Mouse (Mus musculus) left cerebral cortex, adult 2 months (tissue): ENCODE measurements around the gene Ctrc. TPM values are rescaled to one million over a fixed set of nuclear protein-coding genes. Genes with fewer than 3 reads are reported as not detected.

Experiments used
- DNase-seq, 2 experiments: peaks; one replicate each; pipeline ENCODE4 v3.0.0; 2021 to 2022; ENCODE audit warnings: low spot score in 2 of 2, mixed read lengths in 1 of 2; ENCODE audit errors: extremely low spot score in 1 of 2
- H3K27ac ChIP-seq: fragments of 200-600 bp; 2 replicates; pipeline ENCODE4 v1.8.1; 2022
- H3K4me3 ChIP-seq: fragments of 200-600 bp; 2 replicates; pipeline ENCODE4 v1.8.1; 2022
- CTCF ChIP-seq: fragments of 200-600 bp; IDR thresholded peaks from 2 replicates; pipeline ENCODE4 v1.8.1; 2022; ENCODE audit warnings: antibody characterized with exemption, mild to moderate bottlenecking, moderate library complexity
- intact Hi-C: fragments of 180-260 bp; cut with DNase I; formaldehyde crosslinking; loops from one replicate; pipeline ENCODE4 v1.15.1; 2025
- total RNA-seq, 2 experiments: library from RNA; stranded (reverse); gene quantifications; 2 replicates each; pipeline ENCODE4 v1.2.3; 2021

Gene Ctrc
- total RNA-seq, 2 experiments from 2014 or later: not detected

DNA sequence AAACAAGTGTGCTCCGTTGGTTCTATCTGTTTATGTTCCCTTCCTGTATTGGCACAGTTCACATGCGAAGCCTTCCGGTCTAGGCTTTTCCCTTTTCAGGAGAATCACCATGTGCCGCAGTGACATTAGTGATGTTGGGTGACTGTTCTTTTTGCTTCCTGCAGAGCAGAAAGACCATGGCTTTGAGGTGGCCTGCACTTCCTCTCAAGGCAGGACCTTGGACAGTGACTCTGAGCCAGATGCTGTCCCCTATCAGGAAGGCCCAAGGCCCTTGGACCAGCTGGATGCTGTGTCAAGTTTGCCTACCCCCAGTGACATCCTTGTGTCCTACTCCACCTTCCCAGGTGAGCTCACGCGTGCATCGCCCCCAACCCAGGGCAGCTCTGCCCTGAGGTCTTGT, 34.8 kb downstream of the Ctrc start:
- intact Hi-C loops: loop anchor here (2.0 kb wide), 1 partner anchor 41 kb away; no protein-coding TSS in a partner anchor

DNA sequence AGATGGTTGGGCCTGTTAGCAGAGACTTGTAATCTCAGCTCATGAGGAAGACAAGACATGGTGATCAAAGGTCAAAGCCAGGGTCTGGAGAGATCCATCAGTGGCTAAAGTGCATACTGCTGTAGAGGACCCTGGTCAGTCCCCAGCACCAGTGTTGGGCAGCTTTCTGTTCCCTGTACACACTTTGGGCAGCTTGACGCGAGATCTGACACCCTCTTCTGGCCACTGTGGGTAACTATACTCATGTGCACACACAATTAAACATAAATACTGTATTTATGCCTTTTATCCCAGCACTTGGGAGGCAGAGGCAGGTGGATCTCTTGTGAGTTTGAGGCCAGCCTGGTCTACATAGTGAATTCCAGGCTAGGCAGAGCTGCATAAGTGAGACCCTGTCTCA, 35.2 kb downstream of the Ctrc start:
- Histone ChIP-seq H3K4me3 (no peak overlapping the region), H3K27ac (no peak overlapping the region)
- TF ChIP-seq CTCF: no peak
- no peak for DNase-seq
- intact Hi-C loops: loop anchor here (2.0 kb wide), 1 partner anchor 42 kb away; no protein-coding TSS in a partner anchor

More for the DNA sequence above, 34.8 kb downstream of the Ctrc start:
- Histone ChIP-seq H3K27ac (no peak overlapping the region), H3K4me3 (no peak overlapping the region)
- DNase-seq: no peak
- TF ChIP-seq CTCF: no peak

DNA sequence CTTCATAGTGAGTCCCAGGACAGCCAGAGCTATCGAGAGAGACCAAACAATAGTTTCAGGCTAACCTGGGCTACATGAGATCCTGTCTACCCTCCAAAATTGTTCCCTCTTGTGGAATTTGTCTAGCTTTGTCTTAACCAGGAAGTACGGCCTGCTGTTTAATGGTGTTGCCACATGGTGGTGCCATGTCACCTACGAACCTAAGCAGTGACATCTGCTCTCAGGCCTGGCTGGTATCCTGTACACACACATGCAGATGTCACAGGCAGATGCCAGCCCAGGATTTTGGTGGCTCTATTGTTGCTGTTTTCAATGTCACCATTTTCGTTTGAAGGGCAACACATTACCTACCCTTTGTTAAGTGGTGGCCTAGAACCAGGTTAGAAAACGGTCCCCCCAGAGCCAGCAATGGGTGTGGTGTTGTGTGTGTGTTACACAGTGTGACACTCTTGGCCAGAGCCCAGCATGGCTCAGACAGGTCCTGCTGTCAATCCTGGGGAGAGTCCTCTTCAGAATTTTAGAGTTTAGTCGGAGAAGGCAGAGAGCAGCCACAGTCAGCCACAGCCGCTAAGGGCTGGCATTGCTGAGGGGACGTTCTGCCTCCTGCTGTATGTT, 36.2 kb downstream of the Ctrc start:
- peak; percentile 54 for TF ChIP-seq CTCF
- DNase-seq: no peak
- Histone ChIP-seq H3K4me3 (no peak overlapping the region), H3K27ac (no peak overlapping the region)
- intact Hi-C loops: loop anchor here (2.0 kb wide), 1 partner anchor 43 kb away; no protein-coding TSS in a partner anchor

- TF ChIP-seq CTCF: no peak
- no peak for DNase-seq
- intact Hi-C loops: no loop called here
These were observed 40.3 kb downstream of the Ctrc start for GRCm38 (mm10) chr4:141805886-141806285.

DNA sequence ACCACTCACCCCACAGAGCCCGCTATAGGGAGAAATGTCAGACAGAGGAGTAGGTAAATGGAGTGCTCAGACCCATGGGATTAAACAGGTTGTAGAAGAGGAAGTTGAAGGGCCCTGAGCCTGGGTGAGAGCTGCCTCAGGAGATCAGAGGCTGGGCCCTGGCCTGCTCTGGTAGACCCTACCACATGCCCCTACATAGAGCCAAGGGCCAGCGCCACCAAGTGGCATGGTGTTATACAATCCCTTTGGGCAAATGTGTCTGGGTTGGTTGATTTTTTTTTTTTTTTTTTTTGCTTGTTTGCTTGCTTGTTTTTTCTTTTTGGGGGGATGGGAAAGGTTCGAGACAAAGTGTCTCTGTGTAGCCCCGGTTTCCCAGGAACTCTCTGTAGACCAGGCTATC, 42.1 kb downstream of the Ctrc start:
- Histone ChIP-seq H3K27ac (no peak overlapping the region), H3K4me3 (no peak overlapping the region)
- no peak for DNase-seq
- no peak for TF ChIP-seq CTCF
- intact Hi-C loops: no loop called here

More at GRCm38 (mm10) chr4:141805886-141806285, 40.3 kb downstream of the Ctrc start:
- no peak overlapping the region for H3K4me3 ChIP-seq
- H3K27ac ChIP-seq: no peak overlapping the region

GRCm38 (mm10) chr4:141797545-141797944, 48.6 kb downstream of the Ctrc start:
- DNase-seq: no peak
- no peak overlapping the region for H3K4me3 ChIP-seq
- TF ChIP-seq CTCF: no peak
- intact Hi-C loops: no loop called here
- no peak overlapping the region for H3K27ac ChIP-seq

DNA sequence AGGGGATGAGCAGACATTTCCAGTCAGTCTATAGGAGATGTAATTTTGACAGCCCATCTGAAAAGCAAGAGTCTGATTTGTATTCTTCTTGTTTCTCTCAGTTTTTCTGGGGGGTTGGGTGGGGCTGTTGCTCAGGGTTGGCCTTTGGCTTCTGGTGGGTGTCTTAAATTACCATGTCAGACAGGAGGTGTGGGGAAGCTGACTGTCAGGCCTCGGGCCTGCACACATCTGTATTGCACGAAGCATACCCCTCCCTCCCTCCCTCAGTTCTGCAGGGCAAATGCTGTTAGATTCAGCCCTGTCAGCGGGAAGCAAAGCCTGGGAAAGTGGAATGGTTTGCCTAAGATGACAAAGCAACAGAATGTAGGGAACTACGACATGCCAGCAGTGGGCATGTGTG, 49.2 kb downstream of the Ctrc start:
- no peak for TF ChIP-seq CTCF
- DNase-seq: no peak
- intact Hi-C loops: no loop called here
- Histone ChIP-seq H3K27ac (no peak overlapping the region), H3K4me3 (no peak overlapping the region)

DNA sequence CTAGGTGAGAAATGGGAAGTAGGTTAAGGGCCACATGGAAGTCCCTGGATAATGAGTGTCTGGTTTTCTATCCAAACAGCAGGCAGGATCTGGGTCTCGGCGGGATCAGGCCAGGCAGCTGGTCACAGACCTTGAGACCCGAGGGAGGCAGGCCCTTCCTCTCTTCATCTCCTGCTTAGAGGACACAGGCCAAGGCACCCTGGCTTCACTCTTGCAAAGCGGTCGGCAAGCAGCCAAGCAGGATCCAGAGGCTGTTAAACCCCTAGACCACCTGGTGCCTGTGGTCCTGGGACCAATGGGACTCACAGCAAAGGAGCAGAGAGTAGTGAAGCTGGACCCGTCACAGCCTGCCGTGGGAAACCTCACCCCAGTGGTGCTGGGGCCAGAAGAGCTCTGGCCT, 49.8 kb downstream of the Ctrc start:
- DNase-seq: no peak
- TF ChIP-seq CTCF: no peak
- intact Hi-C loops: no loop called here
- Histone ChIP-seq H3K27ac (no peak overlapping the region), H3K4me3 (no peak overlapping the region)

- Histone ChIP-seq H3K4me3 (peak overlapping the region; percentile 57), H3K27ac (peak overlapping the region; percentile 96)
- intact Hi-C loops: no loop called here
- no peak for DNase-seq
- TF ChIP-seq CTCF: no peak
These were observed 52.0 kb downstream of the Ctrc start for GRCm38 (mm10) chr4:141794152-141794535.

- intact Hi-C loops: loop anchor here (2.0 kb wide), 1 partner anchor 71 kb away; the partner anchor contains the start of gene Ddi2
These were observed 52.6 kb downstream of the Ctrc start, which contains the start of gene Casp9 for GRCm38 (mm10) chr4:141793282-141794151. Gene Casp9 (plus strand): TSS chr4:141793612.

GRCm38 (mm10) chr4:141792554-141793281, 53.4 kb downstream of the Ctrc start:
- no peak for DNase-seq
- Histone ChIP-seq H3K27ac (peak overlapping the region; percentile 96), H3K4me3 (peak overlapping the region; percentile 57)
- no peak for TF ChIP-seq CTCF
- intact Hi-C loops: loop anchor here (2.0 kb wide), 1 partner anchor 70 kb away; the partner anchor contains the start of gene Ddi2

More at GRCm38 (mm10) chr4:141793282-141794151, 52.6 kb downstream of the Ctrc start, which contains the start of gene Casp9:
- H3K4me3 ChIP-seq: peak within 1 kb of the TSS; percentile 57
- peak; percentile 95 to 96 for DNase-seq
- no peak; the same call in 1 of the 2 replicates for TF ChIP-seq CTCF
- H3K27ac ChIP-seq: peak within 1 kb of the TSS; percentile 96
